Comparison of ENCODE assay signal across 10 mouse cellular contexts in the genomic region with DNA sequence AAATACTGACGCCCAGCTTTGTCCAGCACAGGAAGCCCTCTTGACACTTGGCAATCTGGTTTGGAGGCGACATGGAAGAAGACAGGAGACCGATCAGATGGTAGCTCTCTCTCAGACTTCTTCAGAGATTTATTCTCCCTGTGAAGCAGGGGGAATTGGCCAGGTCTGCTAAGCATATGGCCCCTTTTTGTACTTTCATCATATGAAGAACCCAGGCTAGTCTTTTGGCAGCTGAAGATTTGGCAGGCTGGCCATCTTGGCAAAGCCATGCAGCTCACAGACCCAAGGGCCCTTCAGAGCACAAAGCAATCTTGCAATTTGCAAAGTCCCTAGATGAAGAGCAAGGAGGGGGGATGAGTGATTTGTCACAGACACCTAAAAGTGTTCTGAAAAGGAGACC.
DNase-seq lines count a peak whose midpoint lies in the region; ATAC-seq lines count a peak whose summit lies in the region.
"Had no signal": no experiment of that assay in that cellular context is flagged by ENCODE, and none has a peak within 500 bp of the region (broad histone marks: within the 10 kb centered on the region; RNA-seq: fewer than 3 reads in every experiment).

No protein-coding gene starts in this region.

- no peaks in the 10 kb centered on the region for H3K27me3 ChIP-seq in hindbrain, embryonic 15.5 days
- no peaks in the 10 kb centered on the region for H3K27me3 ChIP-seq in hindbrain, embryonic 11.5 days (ENCODE audit: control insufficient read depth, insufficient read depth, low read length)
- no peaks in the 10 kb centered on the region for H3K27me3 ChIP-seq in intestine, embryonic 15.5 days (replicated peaks)
- H3K27me3 ChIP-seq: CH12.LX; heart, embryonic 13.5 days had no signal

- WGBS in hindbrain, embryonic 15.5 days = 69% methylated on average over 3 of the region's 3 CpGs
- 83% methylated on average over 3 of the region's 3 CpGs for WGBS in hindbrain, embryonic 11.5 days
- WGBS in intestine, embryonic 15.5 days = 64% methylated on average over 3 of the region's 3 CpGs

- H3K4me1 ChIP-seq in hindbrain, embryonic 15.5 days (replicated peaks) = no peaks in the 10 kb centered on the region
- no peaks in the 10 kb centered on the region for H3K4me1 ChIP-seq in hindbrain, embryonic 11.5 days (replicated peaks; ENCODE audit: control insufficient read depth, insufficient read depth, low read length)
- no peaks in the 10 kb centered on the region for H3K4me1 ChIP-seq in intestine, embryonic 15.5 days (replicated peaks)

- H3K9ac ChIP-seq in hindbrain, embryonic 15.5 days = no peak overlapping the region
- H3K9ac ChIP-seq in hindbrain, embryonic 11.5 days (ENCODE audit: low read depth, low read length) = no peak overlapping the region
- no peak overlapping the region for H3K9ac ChIP-seq in intestine, embryonic 15.5 days
- H3K9ac ChIP-seq: heart, embryonic 13.5 days had no signal

- no peak overlapping the region for H3K4me3 ChIP-seq in hindbrain, embryonic 15.5 days
- H3K4me3 ChIP-seq in hindbrain, embryonic 11.5 days (ENCODE audit: low read depth, low read length) = no peak overlapping the region
- H3K4me3 ChIP-seq in intestine, embryonic 15.5 days (replicated peaks) = no peak overlapping the region
- H3K4me3 ChIP-seq: heart, embryonic 13.5 days had no signal

- H3K9me3 ChIP-seq in hindbrain, embryonic 15.5 days = no peaks in the 10 kb centered on the region
- no peaks in the 10 kb centered on the region for H3K9me3 ChIP-seq in hindbrain, embryonic 11.5 days (ENCODE audit: control insufficient read depth, low read length)
- H3K9me3 ChIP-seq in intestine, embryonic 15.5 days = no peaks in the 10 kb centered on the region
- H3K9me3 ChIP-seq: heart, embryonic 13.5 days had no signal

- no peak overlapping the region for H3K27ac ChIP-seq in hindbrain, embryonic 15.5 days (replicated peaks)
- H3K27ac ChIP-seq in hindbrain, embryonic 11.5 days (ENCODE audit: low read depth, low read length) = no peak overlapping the region
- H3K27ac ChIP-seq in intestine, embryonic 15.5 days = no peak overlapping the region
- H3K27ac ChIP-seq: heart, embryonic 13.5 days had no signal

- no peaks in the 10 kb centered on the region for H3K36me3 ChIP-seq in hindbrain, embryonic 15.5 days
- no peaks in the 10 kb centered on the region for H3K36me3 ChIP-seq in hindbrain, embryonic 11.5 days (ENCODE audit: control insufficient read depth, insufficient read depth, low read length)
- no peaks in the 10 kb centered on the region for H3K36me3 ChIP-seq in intestine, embryonic 15.5 days
- H3K36me3 ChIP-seq: heart, embryonic 13.5 days had no signal

- H3K4me2 ChIP-seq in hindbrain, embryonic 15.5 days = no peak overlapping the region
- no peak overlapping the region for H3K4me2 ChIP-seq in hindbrain, embryonic 11.5 days (replicated peaks; ENCODE audit: low read depth, low read length)
- H3K4me2 ChIP-seq in intestine, embryonic 15.5 days (replicated peaks) = no peak overlapping the region
- H3K4me2 ChIP-seq: heart, embryonic 13.5 days had no signal

- DNase-seq in hindbrain, embryonic 11.5 days (ENCODE audit: low spot score) = no peak
- DNase-seq in brain, adult 2 months (ENCODE audit: low read depth, low spot score) = peak; percentile 78
- peak; percentile 59 for DNase-seq in gastrocnemius, adult 18-20 months (ENCODE audit: low spot score)
- peak; percentile 44 to 56 for DNase-seq in lung, adult 18-20 months
- DNase-seq in left cerebral cortex, adult 11 months (ENCODE audit: low spot score) = no peak
- no peak for DNase-seq in left cerebral cortex, postnatal 36 days (ENCODE audit: low spot score in 2 of 2)

- ATAC-seq in hindbrain, embryonic 15.5 days (ENCODE audit: low FRiP score, low read depth) = peak; percentile 85
- no peak for ATAC-seq in hindbrain, embryonic 11.5 days (ENCODE audit: low FRiP score)
- no peak for ATAC-seq in intestine, embryonic 15.5 days

- intact Hi-C loops in left cerebral cortex, postnatal 36 days (cut with DNase I) = no loop called here

Comparison
In these comparisons a context has a peak if more than half of its experiments do, and no peak if none do; other contexts are left out.
1. DNase-seq: peak in brain, adult 2 months (single experiment), gastrocnemius, adult 18-20 months (single experiment) and lung, adult 18-20 months (2 of 2); none in hindbrain, embryonic 11.5 days (single experiment), left cerebral cortex, adult 11 months (single experiment) and left cerebral cortex, postnatal 36 days (0 of 2).